Mouse (Mus musculus) MEL-GATA-1-ER (cell line): ENCODE data around the gene Micu1.

Experiments used
- DNase-seq: peaks from one replicate; pipeline ENCODE4 v3.0.0-alpha.2; 2012; ENCODE audit warnings: low read depth; ENCODE audit errors: extremely low read depth

Gene Micu1

GRCm38 (mm10) chr10:59901463-59901862 lies 199.2 kb downstream of the Micu1 start:
- no peak for DNase-seq

GRCm38 (mm10) chr10:59901986-59902605 lies 199.8 kb downstream of the Micu1 start:
- DNase-seq = no peak

GRCm38 (mm10) chr10:59902606-59902990 lies 200.3 kb downstream of the Micu1 start:
- DNase-seq = no peak

- DNase-seq = no peak
These were observed 200.9 kb downstream of the Micu1 start for GRCm38 (mm10) chr10:59903170-59903569.

GRCm38 (mm10) chr10:59907080-59907609 lies 204.9 kb downstream of the Micu1 start:
- DNase-seq = no peak

GRCm38 (mm10) chr10:59907695-59908299 lies 205.5 kb downstream of the Micu1 start:
- DNase-seq = no peak

GRCm38 (mm10) chr10:59908776-59909315 lies 206.6 kb downstream of the Micu1 start:
- no peak for DNase-seq

GRCm38 (mm10) chr10:59909357-59909847 lies 207.1 kb downstream of the Micu1 start:
- DNase-seq = no peak

GRCm38 (mm10) chr10:59911091-59911490 lies 208.8 kb downstream of the Micu1 start:
- DNase-seq = no peak

GRCm38 (mm10) chr10:59911561-59912198 lies 209.4 kb downstream of the Micu1 start:
- DNase-seq = no peak
